Mouse (Mus musculus): ENCODE results near the gene Apoc3. TPM values are rescaled to one million over a fixed set of nuclear protein-coding genes. Genes with fewer than 3 reads are reported as not detected.
A peak's percentile ranks its signal among the peaks of the same experiment; 100 is the strongest.

The Apoc3 gene
- not detected in 2 replicates for polyA plus RNA-seq (2016; fragmentation: Nextera tagmentation; extraction: Ambion mirVana)

DNA sequence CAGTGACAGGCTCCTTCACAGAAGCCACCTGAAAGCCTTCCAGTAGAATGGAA, at the start of gene Apoc3:
Apoc3 (minus strand) TSS at position 41 of the 53 bp plus-strand sequence.
- no peak within 1 kb of the TSS for H3K27ac ChIP-seq
- no peak within 1 kb of the TSS for H3K4me3 ChIP-seq
- peaks cover 35% of the 10 kb centered on the region for H3K27me3 ChIP-seq (ENCODE audit: insufficient read depth, poor library complexity, severe bottlenecking)
- DNase-seq (ENCODE audit: low spot score): no peak
- no peaks in the 10 kb centered on the region for H3K36me3 ChIP-seq
- H3K4me1 ChIP-seq: peaks cover 13% of the 10 kb centered on the region
- no peaks in the 10 kb centered on the region for H3K9me3 ChIP-seq

DNA sequence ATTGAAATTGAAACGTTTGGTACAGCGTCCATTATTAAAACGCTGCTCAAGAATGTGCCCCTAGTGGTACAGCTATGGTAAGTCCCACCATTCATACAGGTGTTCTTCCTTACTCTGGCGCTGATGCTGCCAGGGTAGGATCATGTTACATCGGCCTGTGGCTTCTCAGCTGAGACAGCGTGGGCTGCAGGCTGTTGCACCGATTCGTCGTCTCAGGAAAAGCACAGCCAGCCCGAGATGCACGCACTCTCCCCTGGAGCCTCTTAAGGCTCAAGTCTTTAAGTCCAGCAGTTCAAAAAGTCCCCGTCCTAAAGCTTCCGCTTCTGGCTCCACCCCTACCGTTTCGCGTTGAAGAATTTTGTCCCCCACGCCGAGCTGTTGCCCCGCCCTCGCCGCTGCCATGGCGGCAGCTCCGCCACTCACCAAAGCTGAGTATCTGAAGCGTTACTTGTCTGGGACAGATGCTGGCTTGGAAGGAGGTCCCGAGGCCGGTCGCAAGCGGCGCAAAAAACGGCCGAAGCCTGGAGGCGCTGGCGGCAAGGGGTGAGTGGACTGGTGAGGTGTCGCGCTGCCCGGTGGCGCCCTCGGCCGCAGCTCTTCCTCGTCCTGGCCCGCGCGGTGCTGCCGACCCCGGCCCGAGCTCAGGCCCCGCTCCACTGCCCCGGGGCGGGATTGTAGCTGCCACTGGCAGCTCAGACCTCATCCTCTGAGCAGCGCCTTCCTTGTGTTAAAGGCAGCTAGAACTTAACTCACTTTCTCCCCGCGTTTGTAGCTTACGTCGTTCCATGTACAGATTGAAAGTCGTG, 47.4 kb upstream of the Apoc3 start, which contains the start of gene Bud13:
Bud13 (plus strand) TSS at position 378 of the 806 bp plus-strand sequence.
- Histone ChIP-seq H3K27ac (peak within 1 kb of the TSS; percentile 92), H3K27me3 (ENCODE audit: insufficient read depth, poor library complexity, severe bottlenecking) (no peaks in the 10 kb centered on the region), H3K36me3 (peaks cover 55% of the 10 kb centered on the region), H3K4me1 (peaks cover 7% of the 10 kb centered on the region), H3K4me3 (peak within 1 kb of the TSS; percentile 84), H3K9me3 (no peaks in the 10 kb centered on the region)
- peak; percentile 95 for DNase-seq (ENCODE audit: low spot score)
- under 1% methylated on average over 55 of the region's 55 CpGs for WGBS

DNA sequence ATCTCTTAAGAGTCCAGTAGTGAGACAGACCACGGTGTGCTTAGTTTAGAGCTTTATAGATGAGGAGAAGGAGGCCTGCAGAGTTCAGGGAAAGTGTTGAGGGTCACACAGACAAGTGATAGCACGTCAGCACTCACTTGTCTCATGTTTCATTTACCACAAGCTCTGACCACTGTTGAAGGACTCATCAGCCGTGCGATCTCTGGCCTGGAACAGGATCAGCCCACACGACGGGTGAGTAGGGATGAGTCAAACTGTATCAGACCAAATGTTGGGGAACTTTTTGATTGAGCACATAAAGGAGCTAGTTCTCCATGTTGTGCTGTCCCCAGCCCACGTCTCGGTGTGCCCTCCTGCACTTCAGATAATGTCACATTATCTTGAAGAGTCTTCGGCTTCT, 39.1 kb upstream of the Apoc3 start:
- Histone ChIP-seq H3K4me1 (peaks cover 23% of the 10 kb centered on the region), H3K27me3 (ENCODE audit: insufficient read depth, poor library complexity, severe bottlenecking) (peaks cover 22% of the 10 kb centered on the region), H3K9me3 (no peaks in the 10 kb centered on the region), H3K36me3 (peaks cover 47% of the 10 kb centered on the region), H3K27ac (no peak overlapping the region), H3K4me3 (no peak overlapping the region)
- 74% methylated on average over 9 of the region's 9 CpGs for WGBS
- DNase-seq (ENCODE audit: low spot score): no peak

DNA sequence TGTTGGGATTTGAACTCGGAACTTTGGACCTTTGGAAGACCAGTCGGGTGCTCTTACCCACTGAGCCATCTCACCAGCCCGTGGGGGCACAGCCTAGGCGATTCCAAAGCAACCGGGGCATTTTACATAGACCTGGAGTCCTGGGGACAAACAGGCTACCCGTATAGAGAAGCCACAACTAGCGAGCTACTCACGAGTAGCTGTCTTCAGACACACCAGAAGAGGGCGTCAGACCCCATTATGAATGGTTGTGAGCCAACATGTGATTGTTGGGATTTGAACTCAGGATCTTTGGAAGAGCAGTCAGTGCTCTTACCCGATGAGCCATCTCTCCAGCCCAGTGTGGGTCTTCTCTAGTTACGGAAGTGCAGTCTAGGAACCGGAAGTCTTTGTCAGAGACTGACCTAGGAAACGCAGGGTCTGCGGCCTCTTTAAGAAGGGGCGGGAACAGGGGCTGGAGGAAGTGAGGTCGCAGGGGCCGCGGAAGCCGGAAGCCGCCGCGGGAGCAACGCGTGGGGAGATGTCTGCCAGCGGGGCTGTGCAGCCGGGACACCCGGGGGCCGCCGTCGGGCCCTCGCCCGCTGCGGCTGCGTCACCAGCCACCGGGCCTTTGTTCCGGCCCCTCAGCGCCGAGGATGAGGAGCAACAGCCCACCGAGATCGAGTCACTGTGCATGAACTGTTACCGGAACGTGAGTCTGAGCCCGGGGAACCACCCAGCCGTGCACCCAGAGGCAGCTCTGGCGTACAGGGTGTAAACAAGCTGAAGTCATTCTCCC, 37.4 kb upstream of the Apoc3 start, which contains the start of gene Zpr1:
Zpr1 (plus strand) TSS at position 388 of the 778 bp plus-strand sequence.
- H3K27ac ChIP-seq: peak within 1 kb of the TSS; percentile 82
- no peaks in the 10 kb centered on the region for H3K9me3 ChIP-seq
- peak within 1 kb of the TSS; percentile 96 for H3K4me3 ChIP-seq
- H3K27me3 ChIP-seq (ENCODE audit: insufficient read depth, poor library complexity, severe bottlenecking): peaks cover 38% of the 10 kb centered on the region
- H3K36me3 ChIP-seq: peaks cover 37% of the 10 kb centered on the region
- 5% methylated on average over 45 of the region's 45 CpGs for whole genome bisulfite sequencing
- H3K4me1 ChIP-seq: peaks cover 23% of the 10 kb centered on the region
- DNase-seq (ENCODE audit: low spot score): peak; percentile 95

DNA sequence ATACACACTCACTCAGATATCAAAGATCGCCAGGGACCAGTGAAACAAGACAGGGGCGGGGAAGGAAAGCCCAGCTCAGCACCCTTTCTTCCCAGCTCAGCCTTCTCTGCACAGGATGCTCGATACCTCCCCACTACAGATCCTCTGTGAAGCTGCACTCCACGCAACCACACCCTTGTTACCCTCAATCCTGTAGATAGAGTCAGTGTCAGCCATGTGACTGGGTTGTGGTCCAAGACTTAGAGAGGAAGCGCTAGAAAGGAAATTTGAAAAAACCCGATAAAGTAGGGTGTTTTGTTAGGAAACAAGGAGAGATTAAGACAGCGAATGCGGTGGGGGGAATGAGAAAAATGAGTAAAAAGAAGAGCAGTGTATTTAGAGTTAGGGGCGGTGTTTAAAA, 36.6 kb upstream of the Apoc3 start:
- DNase-seq (ENCODE audit: low spot score): no peak
- H3K4me3 ChIP-seq: peak overlapping the region; percentile 96; the same call in 1 of the 2 replicates
- H3K36me3 ChIP-seq: peaks cover 29% of the 10 kb centered on the region
- WGBS: 68% methylated on average over 9 of the region's 9 CpGs
- H3K27ac ChIP-seq: no peak overlapping the region
- H3K4me1 ChIP-seq: peaks cover 23% of the 10 kb centered on the region
- no peaks in the 10 kb centered on the region for H3K9me3 ChIP-seq
- peaks cover 41% of the 10 kb centered on the region for H3K27me3 ChIP-seq (ENCODE audit: insufficient read depth, poor library complexity, severe bottlenecking)

DNA sequence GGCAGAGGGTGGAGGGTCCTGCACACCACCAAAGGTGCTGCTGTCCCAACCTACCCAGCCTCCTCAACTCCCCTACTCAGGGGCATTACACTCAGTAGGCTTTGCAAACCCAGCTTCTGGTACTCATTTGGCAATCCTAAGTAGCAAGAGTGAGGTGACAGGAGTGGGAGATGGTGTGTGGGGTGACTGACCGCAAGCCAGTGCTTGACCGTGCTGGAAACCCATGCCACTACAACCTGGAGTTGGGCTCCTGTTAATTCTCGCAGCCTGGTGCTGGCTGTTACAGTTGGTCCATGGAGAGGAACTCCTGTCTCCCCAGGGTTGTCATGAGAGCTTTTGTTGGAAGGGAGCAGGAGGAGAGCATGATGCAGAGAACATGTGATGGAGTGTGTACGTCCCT, 35.3 kb upstream of the Apoc3 start:
- Histone ChIP-seq H3K36me3 (peaks cover 16% of the 10 kb centered on the region), H3K27ac (no peak overlapping the region), H3K27me3 (ENCODE audit: insufficient read depth, poor library complexity, severe bottlenecking) (peaks cover 41% of the 10 kb centered on the region), H3K9me3 (no peaks in the 10 kb centered on the region), H3K4me3 (no peak overlapping the region), H3K4me1 (peaks cover 23% of the 10 kb centered on the region)
- 86% methylated on average over 4 of the region's 4 CpGs for WGBS
- no peak for DNase-seq (ENCODE audit: low spot score)

DNA sequence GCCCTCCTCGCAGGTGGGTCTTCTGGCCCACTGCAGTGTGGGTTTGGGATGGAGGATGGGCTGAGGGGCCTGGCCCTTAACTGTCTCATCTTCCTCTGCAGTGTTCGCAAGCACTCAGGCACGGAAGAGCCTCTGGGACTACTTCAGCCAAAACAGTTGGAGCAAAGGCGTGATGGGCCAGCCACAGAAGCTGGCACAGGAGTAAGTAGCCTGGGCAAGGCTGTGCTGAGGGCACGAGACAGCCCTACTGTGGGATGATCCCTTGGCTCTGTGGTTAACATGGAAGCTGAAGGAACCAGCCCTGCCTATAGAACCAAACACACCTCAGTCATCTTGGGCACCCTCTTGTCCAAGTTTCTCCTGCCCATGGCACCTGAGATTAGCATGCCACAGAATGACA, 33.7 kb upstream of the Apoc3 start:
- WGBS: 81% methylated on average over 5 of the region's 5 CpGs
- Histone ChIP-seq H3K4me3 (no peak overlapping the region), H3K36me3 (no peaks in the 10 kb centered on the region), H3K9me3 (no peaks in the 10 kb centered on the region), H3K27me3 (ENCODE audit: insufficient read depth, poor library complexity, severe bottlenecking) (peaks cover 41% of the 10 kb centered on the region), H3K4me1 (peaks cover 19% of the 10 kb centered on the region), H3K27ac (no peak overlapping the region)
- no peak for DNase-seq (ENCODE audit: low spot score)

DNA sequence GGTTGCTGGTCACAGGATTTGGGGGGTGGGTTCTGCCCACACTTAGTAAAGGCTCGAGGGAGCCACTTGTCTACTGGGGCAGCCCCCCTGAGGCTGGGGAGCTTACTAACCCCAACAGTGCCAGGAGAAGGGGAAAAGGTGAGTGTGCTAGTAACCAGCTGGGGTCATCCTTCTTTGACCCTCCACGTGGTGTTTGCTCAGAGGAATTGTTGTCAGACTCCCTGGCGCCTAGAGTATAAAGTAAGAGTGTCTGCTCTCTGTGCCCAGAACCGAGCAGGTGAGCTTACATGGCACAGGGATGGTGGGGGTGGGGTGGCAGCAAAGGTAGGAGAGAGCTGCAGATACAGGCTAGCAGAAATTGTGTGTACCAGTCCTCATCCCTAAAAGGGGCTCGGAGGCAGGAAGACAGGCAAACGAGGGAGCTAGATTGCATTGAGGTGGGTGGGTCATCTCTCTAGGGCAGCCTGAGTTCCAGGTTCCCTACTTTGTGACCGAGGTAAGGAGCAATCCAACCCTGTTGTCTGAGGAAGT, 33.0 kb upstream of the Apoc3 start, which contains the start of gene Apoa5:
Apoa5 (plus strand) TSS at position 291 of the 531 bp plus-strand sequence.
- Histone ChIP-seq H3K27ac (no peak within 1 kb of the TSS), H3K36me3 (no peaks in the 10 kb centered on the region), H3K4me3 (no peak within 1 kb of the TSS), H3K4me1 (peaks cover 12% of the 10 kb centered on the region), H3K9me3 (no peaks in the 10 kb centered on the region), H3K27me3 (ENCODE audit: insufficient read depth, poor library complexity, severe bottlenecking) (peaks cover 41% of the 10 kb centered on the region)
- DNase-seq (ENCODE audit: low spot score): no peak
- 46% methylated on average over 7 of the region's 7 CpGs for WGBS

DNA sequence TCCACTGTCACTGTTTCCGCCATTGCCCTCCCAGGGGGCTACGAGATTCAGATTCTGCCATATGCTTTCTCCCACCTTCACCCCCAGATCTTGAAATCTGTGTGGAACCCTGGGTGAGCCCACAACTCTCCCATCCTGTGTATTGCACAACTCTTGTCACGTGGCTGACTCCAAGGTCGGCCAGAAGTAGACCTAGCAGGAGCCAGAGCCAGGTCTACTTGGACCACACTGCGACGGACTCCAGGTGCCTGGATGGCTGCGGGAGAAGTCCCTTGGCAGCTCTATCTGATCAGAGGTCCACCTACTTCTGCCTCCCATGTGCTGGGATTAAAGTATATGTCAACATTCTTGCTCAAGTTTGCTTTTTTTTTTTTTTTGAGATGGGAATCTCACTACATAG, 25.7 kb upstream of the Apoc3 start:
- peaks cover 4% of the 10 kb centered on the region; the same call in 1 of the 2 replicates for H3K27me3 ChIP-seq (ENCODE audit: insufficient read depth, poor library complexity, severe bottlenecking)
- H3K9me3 ChIP-seq: no peaks in the 10 kb centered on the region
- H3K4me1 ChIP-seq: no peaks in the 10 kb centered on the region
- H3K27ac ChIP-seq: no peak overlapping the region
- H3K36me3 ChIP-seq: no peaks in the 10 kb centered on the region
- DNase-seq (ENCODE audit: low spot score): no peak
- H3K4me3 ChIP-seq: no peak overlapping the region
- WGBS: 83% methylated on average over 7 of the region's 7 CpGs

DNA sequence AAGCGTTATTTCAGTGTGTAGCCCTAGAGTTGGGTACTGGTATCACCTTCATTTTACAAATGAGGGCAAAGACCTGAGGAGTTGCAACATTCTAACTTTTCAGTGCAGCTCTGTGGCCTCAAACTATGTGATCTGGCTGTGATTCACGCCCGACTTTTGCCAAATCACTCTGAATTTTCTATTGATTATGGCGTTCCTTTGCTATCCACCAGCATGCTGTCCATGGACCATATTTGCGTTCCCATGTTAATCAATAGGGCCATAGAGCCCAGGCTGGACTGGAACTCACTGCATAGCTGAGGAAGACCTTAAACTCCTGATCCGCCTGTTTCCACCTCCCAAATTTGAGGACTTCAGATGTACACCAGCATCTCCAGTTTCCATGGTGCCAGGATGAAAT, 23.7 kb upstream of the Apoc3 start:
- WGBS: 76% methylated on average over 6 of the region's 6 CpGs
- Histone ChIP-seq H3K4me3 (no peak overlapping the region), H3K9me3 (no peaks in the 10 kb centered on the region), H3K27me3 (ENCODE audit: insufficient read depth, poor library complexity, severe bottlenecking) (peaks cover 4% of the 10 kb centered on the region; the same call in 1 of the 2 replicates), H3K27ac (no peak overlapping the region), H3K4me1 (no peaks in the 10 kb centered on the region), H3K36me3 (no peaks in the 10 kb centered on the region)
- DNase-seq (ENCODE audit: low spot score): no peak

DNA sequence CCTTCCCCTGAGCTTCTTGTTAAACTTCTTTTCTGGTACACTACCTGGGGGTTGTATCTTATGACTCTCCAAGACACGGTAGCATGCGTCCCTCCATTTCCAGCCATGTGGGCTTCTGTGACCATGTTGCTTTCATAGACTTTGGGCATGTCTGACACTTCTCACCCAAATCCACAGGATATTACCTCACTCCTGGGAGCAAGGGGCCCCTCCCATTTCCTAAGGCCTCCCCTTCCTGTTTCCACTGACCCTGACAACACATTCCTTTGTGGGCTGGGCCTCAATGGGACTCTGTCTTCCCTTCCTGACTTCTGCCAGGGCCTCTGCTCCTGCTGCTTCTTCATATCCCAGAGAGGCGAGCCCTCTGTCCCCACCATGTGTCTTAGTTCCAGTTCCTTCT, 22.1 kb upstream of the Apoc3 start:
- 76% methylated on average over 3 of the region's 3 CpGs for WGBS
- Histone ChIP-seq H3K4me1 (no peaks in the 10 kb centered on the region), H3K27ac (peak overlapping the region; percentile 42; the same call in 1 of the 2 replicates), H3K27me3 (ENCODE audit: insufficient read depth, poor library complexity, severe bottlenecking) (peaks cover 4% of the 10 kb centered on the region; the same call in 1 of the 2 replicates), H3K9me3 (no peaks in the 10 kb centered on the region), H3K4me3 (no peak overlapping the region), H3K36me3 (no peaks in the 10 kb centered on the region)
- no peak for DNase-seq (ENCODE audit: low spot score)

DNA sequence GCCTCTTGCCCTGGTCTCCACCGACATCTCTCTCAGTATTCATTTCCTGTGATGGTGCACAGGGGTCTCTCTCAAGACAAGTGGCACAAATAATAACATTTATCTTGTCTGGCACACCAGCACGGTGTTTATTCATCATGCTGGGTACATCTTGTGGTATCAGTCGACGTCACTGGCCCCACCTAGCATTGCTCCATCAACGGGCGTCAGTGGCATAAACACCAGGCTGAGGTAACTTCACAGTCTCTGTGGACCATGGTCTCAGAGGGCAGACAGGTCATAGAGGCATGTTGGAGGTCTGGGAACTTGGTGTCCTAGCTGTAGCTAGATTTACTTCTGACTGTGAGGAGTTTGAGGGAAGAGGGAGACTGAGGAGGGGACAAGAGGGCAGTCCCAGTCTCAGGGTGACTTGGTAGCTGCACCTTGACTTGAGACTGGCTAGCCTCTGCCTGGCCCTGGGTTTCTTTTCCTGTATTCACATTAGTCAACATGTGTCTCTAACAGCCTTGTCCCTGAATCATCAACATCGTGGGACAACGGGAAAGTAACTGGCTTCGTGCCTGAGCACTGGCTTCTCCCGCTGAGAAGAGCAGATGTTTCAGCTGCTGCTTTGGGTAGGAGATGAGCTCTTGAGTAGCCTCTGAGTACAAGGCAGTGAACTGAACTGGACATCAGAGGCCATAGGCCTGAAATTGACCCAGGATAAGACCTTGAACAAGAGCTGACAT, 21.4 kb upstream of the Apoc3 start:
- Histone ChIP-seq H3K4me1 (no peaks in the 10 kb centered on the region), H3K27me3 (ENCODE audit: insufficient read depth, poor library complexity, severe bottlenecking) (peaks cover 4% of the 10 kb centered on the region; the same call in 1 of the 2 replicates), H3K36me3 (no peaks in the 10 kb centered on the region), H3K4me3 (no peak overlapping the region), H3K9me3 (no peaks in the 10 kb centered on the region), H3K27ac (peak overlapping the region; percentile 42; the same call in 1 of the 2 replicates)
- 84% methylated on average over 10 of the region's 10 CpGs for whole genome bisulfite sequencing
- DNase-seq (ENCODE audit: low spot score): no peak

DNA sequence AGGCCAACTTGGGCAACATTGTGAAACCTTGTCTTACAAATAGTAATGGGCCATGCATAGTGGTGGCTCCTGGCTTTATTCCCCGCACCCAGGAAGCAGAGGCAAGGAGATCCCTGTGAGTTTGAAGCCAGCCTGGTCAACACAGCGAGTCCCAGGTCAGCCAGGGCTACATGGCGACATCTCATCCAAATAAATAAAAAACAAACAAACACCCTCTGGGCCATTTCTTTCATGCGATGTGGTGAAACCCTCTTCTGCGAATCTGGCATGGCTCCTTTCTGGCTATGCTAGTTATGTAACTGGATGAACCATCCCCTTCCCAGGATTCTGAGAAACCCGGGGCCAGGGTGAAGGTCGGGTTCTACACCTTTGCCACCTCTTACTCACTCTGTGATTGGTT, 20.7 kb upstream of the Apoc3 start:
- Histone ChIP-seq H3K4me3 (no peak overlapping the region), H3K4me1 (no peaks in the 10 kb centered on the region), H3K27me3 (ENCODE audit: insufficient read depth, poor library complexity, severe bottlenecking) (peaks cover 4% of the 10 kb centered on the region; the same call in 1 of the 2 replicates), H3K27ac (no peak overlapping the region), H3K36me3 (no peaks in the 10 kb centered on the region), H3K9me3 (no peaks in the 10 kb centered on the region)
- WGBS: 89% methylated on average over 7 of the region's 7 CpGs
- no peak for DNase-seq (ENCODE audit: low spot score)
